Mouse (Mus musculus): Measurements from ENCODE around the gene Hoxc10. TPM values are rescaled to one million over a fixed set of nuclear protein-coding genes. Genes with fewer than 3 reads are reported as not detected.

Hoxc10 gene
- polyA plus RNA-seq, 1 experiment = 0.51 TPM

DNA sequence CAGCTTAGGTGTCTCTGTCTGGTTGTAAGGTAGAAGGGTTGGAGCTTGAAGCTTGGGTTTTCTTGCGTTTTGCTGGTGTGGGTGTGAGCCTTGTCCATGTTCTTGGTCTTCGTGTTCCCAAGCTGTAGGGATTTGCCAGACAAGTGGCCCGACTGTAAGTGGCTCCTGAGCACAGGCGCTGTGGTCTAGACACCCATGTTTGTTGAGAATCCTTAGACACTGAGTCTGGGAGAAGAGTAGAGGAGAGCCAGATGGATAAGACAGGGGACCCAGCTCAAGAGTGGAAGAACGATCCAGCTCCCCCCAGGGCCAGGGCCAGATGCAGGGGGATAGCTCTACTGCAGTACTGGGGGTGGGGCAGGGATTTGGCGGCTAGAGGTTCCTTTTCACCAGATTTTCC lies 6.2 kb downstream of the Hoxc10 start:
- TF ChIP-seq GATA1 (IDR thresholded peaks at IDR 0.05; ENCODE audit: low read length) = no peak

DNA sequence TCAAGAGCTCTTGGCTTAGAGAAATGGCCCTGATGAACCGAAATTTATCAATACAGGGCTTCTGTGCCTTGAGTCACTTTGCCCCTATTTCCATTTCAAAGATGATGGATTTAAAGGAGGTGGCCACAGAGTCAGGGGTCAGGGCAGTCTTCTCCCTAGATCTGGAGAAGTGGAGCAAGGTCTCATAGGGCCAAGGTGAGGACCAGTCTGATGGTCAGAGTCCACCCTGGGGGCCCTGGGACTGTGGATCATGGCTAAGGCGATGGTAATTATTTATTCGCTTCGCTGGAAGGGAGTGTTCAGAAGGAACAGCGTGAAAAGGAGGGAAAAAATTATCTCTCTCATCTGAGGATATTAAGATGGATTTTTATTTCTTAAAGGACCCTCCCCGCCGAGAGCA lies 8.4 kb downstream of the Hoxc10 start:
- no peak for TF ChIP-seq GATA1 (IDR thresholded peaks at IDR 0.05; ENCODE audit: low read length)

DNA sequence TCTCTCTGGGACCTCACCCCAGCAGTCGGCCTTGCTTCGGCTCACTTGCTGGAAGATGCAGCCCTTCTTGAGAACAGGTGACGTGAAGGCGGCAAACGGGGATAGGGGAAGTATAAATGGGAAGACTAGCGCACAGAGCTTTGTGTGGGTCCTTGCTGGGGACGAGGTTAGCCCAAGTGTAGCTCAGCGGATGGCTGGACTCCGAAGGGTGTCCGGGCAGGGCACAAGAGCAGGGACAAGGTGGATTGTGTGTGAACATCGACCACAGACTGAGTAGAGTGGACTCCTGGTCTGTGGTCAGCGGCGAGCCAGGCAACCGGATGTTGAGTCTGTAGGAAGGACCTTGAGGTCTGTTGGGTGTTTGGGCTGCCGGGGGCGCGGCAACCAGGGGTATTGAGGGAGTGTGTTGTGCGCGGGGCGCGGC lies 9.1 kb downstream of the Hoxc10 start:
- TF ChIP-seq GATA1 (IDR thresholded peaks at IDR 0.05; ENCODE audit: low read length) = no peak

DNA sequence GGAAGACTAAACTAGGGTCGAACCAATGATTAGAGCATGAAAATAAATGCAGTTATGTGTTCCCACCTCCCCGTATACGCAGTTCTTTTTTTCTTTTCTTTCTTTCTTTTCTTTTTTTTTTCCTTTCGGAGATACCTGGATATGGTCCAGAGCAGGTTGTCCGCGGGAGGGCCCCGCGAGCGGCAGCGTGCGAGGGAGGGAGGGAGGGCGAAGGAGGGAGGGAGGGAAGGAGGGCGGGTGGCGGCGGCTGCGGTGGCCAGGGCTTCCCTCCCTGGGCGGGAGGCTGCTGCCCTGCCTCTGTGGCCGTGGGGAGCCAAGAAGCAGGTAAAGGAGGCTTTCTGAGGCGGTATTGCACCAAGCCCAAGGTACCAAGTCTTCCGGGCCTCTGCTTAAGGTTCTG lies 9.6 kb downstream of the Hoxc10 start, which contains the start of gene Hoxc9:
Gene Hoxc9 (plus strand): TSS at position 269 of the 400 bp plus-strand sequence.
- TF ChIP-seq GATA1 (IDR thresholded peaks at IDR 0.05; ENCODE audit: low read length) = no peak

DNA sequence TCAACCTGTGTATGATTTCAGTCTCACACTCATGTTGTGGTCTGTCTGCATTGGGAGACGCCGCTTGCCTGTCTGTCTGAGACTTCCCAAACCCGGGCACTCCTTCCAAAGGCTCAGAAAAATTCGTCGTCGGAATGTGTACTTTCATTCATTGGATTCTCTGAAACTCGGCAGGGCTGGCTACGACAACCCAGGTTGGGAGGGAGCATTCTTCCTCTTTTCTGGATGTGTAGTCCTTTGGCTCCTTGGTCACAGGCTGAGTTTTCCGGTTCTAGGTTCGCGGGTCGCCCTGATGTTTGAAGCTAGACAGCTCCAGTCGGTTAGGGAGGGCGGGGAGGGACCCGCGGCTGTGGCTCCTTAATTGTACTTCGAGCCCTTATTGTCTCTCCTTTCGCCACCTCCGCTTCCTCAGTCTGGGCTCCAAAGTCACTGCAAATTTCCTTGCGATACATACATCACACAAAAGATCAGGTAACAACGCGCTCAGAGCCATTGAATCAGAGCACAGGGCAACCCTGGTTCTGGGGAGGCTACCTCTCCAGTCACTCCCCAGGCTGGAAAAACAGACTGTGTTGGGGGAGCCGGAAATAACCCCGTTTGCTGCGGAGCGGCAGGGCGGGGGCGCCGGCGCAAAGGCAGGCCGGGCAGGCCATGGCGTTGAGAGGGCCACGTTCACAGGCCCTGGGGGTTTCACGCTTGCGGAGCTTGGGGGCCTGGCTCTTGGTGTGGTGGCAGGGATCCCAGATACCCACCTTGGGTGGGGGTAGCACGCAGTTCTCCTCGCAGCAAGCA lies 10.2 kb downstream of the Hoxc10 start:
- TF ChIP-seq GATA1 (IDR thresholded peaks at IDR 0.05; ENCODE audit: low read length) = no peak

DNA sequence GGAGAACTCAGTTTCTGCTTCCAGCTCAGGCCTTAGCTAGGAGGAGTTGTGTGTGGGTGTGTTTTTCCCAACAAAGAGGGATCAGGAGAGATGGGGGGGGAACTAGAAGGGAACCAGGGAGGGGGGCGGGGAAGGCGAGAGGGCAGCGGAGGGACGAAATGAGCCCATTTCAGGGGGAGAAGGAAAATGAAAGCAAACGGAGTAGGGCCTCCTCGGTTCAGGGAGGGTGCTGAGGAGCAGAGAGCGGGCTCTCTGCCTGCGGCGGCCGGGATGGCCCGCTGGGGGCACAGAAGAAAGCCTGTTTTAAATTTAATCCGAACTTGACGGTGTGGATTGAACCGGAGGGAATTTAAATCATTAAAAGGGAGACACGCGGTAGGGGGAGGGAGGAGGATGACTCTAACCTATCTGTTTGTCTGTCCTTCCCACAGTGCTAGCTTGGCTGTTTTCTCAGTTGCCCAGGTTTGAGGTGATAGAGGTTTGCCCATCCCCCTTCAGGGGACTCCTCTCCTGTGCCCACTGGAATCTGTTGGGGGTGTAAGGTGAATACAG lies 10.9 kb downstream of the Hoxc10 start:
- TF ChIP-seq GATA1 (IDR thresholded peaks at IDR 0.05; ENCODE audit: low read length) = no peak

DNA sequence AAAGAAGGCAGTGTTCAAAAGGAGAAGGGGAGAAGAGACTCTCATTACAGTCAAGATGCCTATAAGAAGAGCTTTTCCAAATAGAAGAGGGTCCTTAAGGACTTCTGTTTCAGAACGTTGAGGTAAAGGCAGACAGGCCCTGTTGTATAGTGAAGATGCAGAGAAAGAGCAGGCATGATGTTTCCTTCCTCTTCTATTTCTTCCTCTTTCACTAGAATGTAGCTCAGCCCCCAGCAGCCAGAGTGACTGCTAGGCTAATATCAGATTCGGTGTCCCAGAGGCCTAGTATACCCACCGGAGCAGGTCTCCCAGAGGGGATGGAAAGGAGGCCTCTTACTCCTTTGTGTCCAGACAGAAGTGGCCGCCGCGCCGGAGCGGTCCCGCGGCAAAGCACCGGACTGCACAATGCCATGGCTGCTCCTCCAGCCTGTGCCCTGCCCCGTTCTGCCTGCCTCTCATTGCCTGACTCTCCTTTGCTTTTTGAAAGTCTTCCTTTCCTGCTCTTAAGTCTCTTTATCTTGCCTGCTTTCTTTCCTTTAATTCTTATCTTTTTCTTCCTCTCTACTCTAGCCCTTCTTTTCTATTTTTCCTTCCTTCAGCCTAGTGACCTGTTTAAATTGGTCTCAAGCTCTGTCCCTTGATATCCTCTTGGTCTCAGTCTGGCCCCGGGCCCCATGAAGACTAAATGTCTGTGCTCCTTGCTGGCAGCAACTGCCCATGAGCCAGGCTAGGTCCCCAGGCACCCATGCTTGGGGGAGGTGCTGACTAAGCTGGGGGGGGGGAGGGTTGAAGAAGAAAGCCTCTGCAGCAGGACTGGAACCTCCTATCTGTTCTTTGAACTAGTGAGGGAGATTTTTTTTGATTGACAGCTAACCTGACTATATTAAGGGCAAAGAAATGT lies 12.3 kb downstream of the Hoxc10 start:
- no peak for TF ChIP-seq GATA1 (IDR thresholded peaks at IDR 0.05; ENCODE audit: low read length)

DNA sequence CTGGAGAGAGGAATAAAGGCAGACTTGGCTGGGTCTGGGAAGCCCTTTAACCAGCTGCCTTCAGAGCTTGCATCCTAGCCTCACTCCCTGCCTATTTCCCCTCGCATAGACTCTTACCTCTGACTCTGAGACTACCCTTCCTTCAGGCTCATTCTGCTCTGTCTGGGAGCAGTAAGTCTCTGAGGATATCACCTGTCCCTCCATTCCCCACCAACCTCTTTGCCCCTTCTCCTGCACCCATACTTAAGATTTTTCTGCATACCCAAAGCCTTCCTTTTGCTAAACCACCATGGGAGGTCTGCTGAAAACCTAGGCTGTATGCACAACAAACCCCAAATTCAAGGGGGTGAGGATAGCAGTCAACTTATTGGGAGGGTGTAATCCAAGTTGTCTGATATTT lies 13.3 kb downstream of the Hoxc10 start:
- TF ChIP-seq GATA1 (IDR thresholded peaks at IDR 0.05; ENCODE audit: low read length) = no peak

DNA sequence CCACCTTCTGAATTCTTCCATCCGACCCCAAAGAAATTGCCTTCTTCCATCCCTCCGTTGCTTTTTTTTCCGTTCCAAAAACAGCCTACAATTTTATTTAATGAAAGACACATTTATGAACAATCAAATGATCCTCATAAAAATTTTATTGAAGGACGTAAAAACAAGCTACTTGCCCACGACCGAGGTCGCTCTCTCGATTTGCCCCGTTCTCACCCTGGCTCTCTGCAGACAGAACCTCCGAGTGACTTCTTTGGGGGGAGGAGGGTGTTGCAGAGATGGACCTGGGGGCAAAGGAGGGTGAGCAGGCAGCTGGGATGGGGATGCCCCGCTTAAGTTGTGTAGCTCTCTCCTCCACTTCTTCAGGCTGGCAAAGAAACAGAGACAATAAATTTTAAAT lies 13.8 kb downstream of the Hoxc10 start:
- TF ChIP-seq GATA1 (IDR thresholded peaks at IDR 0.05; ENCODE audit: low read length) = no peak

DNA sequence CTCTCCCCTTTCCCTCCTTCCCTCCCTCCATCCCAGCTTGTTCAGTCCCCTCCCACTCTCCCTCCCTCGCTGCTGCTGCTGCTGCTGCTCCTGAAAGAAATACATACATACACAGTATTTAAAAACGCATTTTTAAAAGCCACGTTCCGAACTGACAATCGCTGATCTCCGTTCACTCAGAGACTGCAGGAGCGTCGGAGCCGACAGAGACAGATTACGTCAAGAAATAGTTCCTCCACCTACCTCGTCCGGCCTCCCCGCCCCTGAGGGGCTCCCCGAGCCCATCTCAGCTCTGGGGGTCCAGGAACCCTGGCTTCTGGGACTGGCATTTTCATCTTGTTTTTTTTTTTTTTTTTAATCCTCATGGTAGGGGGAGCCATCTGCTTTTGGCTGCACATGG lies 14.3 kb downstream of the Hoxc10 start:
- no peak for TF ChIP-seq GATA1 (IDR thresholded peaks at IDR 0.05; ENCODE audit: low read length)

DNA sequence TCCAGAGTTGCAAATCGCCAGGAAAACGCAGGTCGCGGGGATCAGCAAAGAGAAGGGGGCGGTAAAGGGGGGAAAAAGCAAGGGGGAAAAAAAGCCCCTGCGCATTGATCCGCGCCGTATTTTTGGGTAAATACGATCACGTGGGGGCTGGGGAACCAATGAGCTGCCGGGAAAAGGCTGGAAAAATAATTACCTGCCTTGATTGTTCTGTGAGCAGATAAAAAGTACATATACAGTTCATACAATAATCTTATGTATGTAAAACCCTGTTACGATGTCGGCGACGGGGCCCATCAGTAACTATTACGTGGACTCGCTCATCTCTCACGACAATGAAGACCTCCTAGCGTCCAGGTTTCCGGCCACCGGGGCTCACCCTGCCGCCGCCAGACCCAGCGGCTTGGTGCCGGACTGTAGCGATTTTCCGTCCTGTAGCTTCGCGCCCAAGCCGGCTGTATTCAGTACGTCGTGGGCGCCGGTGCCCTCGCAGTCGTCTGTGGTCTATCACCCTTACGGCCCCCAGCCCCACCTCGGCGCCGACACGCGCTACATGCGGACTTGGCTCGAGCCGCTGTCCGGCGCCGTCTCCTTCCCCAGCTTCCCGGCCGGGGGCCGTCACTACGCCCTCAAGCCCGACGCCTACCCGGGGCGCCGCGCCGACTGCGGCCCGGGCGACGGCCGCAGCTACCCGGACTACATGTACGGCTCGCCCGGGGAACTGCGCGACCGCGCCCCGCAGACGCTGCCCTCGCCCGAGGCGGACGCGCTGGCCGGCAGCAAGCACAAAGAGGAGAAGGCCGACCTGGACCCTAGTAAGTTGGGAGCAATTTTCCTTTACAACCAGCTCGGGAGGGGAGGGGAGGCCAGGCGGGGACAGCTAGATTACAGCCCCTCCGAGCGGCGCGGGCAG lies 15.0 kb downstream of the Hoxc10 start:
- no peak for TF ChIP-seq GATA1 (IDR thresholded peaks at IDR 0.05; ENCODE audit: low read length)

DNA sequence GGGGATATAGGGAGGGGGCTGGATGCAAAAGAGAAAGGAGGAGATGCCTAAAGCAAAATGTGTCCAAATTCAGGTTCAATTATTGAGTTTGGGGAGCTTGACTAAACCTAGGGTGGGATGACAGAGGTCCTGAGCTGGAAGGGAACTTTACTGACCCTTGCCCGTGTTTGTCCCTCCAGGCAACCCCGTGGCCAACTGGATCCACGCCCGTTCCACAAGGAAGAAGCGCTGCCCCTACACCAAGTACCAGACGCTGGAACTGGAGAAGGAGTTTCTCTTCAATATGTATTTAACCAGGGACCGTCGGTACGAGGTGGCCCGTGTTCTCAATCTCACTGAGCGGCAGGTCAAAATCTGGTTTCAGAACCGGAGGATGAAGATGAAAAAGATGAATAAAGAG lies 17.1 kb downstream of the Hoxc10 start:
- TF ChIP-seq GATA1 (IDR thresholded peaks at IDR 0.05; ENCODE audit: low read length) = no peak

DNA sequence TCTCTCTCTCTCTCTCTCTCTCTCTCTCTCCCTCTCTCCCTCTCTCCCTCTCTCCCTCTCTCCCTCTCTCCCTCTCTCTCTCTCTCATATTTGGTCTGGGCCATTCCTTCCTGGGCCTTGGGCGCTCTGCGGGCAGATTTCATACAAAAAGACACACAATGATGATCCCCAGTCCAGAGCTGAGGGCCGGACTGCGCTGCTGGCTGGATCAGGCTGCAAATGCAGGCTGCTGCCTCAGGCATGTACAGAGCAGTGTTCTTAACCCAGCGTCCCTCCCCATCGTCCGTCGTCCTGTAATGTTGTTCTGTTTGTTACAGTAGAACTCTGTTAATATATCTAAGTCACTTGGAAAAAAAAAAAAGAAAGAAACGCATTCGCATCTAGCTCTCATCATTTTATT lies 17.9 kb downstream of the Hoxc10 start:
- TF ChIP-seq GATA1 (IDR thresholded peaks at IDR 0.05; ENCODE audit: low read length) = no peak

DNA sequence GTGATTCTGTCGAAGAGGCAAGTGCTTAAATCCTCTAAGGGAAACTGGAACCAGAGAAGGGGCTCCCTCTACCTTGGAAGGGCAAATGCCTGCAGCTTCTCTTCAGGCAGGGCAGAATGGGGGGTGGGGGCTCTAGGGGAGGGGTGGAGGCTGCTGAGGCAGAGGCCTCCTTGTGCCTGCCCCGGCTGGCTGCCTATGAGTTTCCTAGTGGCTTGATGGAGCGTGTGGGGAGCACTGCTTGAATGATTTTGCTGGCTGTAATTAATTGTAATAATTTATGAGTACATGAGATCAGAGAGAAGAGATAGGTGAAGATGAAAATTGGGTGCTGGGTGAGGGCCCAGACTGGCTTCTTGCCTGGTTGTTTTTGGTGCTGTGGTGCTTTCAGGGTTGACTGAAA lies 18.3 kb downstream of the Hoxc10 start:
- no peak for TF ChIP-seq GATA1 (IDR thresholded peaks at IDR 0.05; ENCODE audit: low read length)
